In the genomic region with DNA sequence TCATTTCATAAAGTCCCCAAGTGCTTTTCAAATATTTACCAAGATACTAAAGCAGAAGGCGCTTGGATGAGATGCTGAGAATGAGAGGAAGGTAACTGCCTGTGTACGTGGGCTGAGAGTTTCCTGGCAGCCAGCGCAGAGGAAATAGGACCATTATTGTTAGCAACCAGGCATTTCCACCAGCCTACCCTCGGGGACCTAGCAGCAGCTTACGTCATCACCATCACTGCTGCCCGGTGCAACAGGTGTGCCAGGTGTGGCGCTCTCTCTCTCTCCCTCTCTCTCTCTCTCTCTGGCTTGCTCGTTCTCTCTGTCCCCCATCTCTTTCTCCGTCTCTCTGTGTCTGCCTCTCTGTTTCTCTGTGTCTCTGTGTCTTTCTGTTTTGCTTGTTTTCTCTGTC, we compare ENCODE assay signal across 11 mouse cellular contexts. TPM values are rescaled to one million over a fixed set of nuclear protein-coding genes. Genes with fewer than 3 reads are reported as not detected.
DNase-seq lines count a peak whose midpoint lies in the region; ATAC-seq lines count a peak whose summit lies in the region.
"Had no signal": no experiment of that assay in that cellular context is flagged by ENCODE, and none has a peak within 500 bp of the region (broad histone marks: within the 10 kb centered on the region; RNA-seq: fewer than 3 reads in every experiment).

No protein-coding gene starts in this region.

- 0 out of 2 replicates have a peak overlapping the region, but pooled peaks have one; percentile 7 for H3K4me3 ChIP-seq in kidney, embryonic 15.5 days (replicated peaks)
- no peak overlapping the region for H3K4me3 ChIP-seq in midbrain, embryonic 14.5 days (replicated peaks; ENCODE audit: low read depth, low read length)
- H3K4me3 ChIP-seq: myocyte had no signal

- H3K4me2 ChIP-seq in kidney, embryonic 15.5 days, result peak overlapping the region; percentile 41
- no peak overlapping the region for H3K4me2 ChIP-seq in midbrain, embryonic 14.5 days (ENCODE audit: low read length)

- H3K9ac ChIP-seq in kidney, embryonic 15.5 days, result no peak overlapping the region
- H3K9ac ChIP-seq in midbrain, embryonic 14.5 days (replicated peaks; ENCODE audit: low read length), result no peak overlapping the region

- H3K36me3 ChIP-seq in kidney, embryonic 15.5 days, result no peaks in the 10 kb centered on the region
- no peaks in the 10 kb centered on the region for H3K36me3 ChIP-seq in midbrain, embryonic 14.5 days (ENCODE audit: control insufficient read depth, insufficient read depth, low read length)
- H3K36me3 ChIP-seq: G1E had no signal

- no peak overlapping the region for H3K27ac ChIP-seq in kidney, embryonic 15.5 days
- H3K27ac ChIP-seq in midbrain, embryonic 14.5 days (replicated peaks; ENCODE audit: low read depth, low read length), result no peak overlapping the region

- DNase-seq in kidney, postnatal 10 days, result no peak
- DNase-seq in CD4-positive, CD25-positive, alpha-beta regulatory T cell, adult 2 months (ENCODE audit: low read depth, low spot score), result peak; percentile 72
- DNase-seq in forelimb bud, embryonic 11.5 days (ENCODE audit: low read depth, low spot score), result peak; percentile 13
- peak; percentile 44 for DNase-seq in midbrain, embryonic 14.5 days
- no peak for DNase-seq in testis, postnatal 14 days (ENCODE audit: low spot score)
- no peak for DNase-seq in adrenal gland, postnatal 25 days
- DNase-seq: heart, postnatal 14 days had no signal

- no peaks in the 10 kb centered on the region for H3K9me3 ChIP-seq in kidney, embryonic 15.5 days (replicated peaks)
- no peaks in the 10 kb centered on the region for H3K9me3 ChIP-seq in midbrain, embryonic 14.5 days (ENCODE audit: control insufficient read depth, low read length)
- H3K9me3 ChIP-seq: G1E had no signal

- peaks cover 37% of the 10 kb centered on the region for H3K27me3 ChIP-seq in kidney, embryonic 15.5 days
- H3K27me3 ChIP-seq in midbrain, embryonic 14.5 days (ENCODE audit: control insufficient read depth, insufficient read depth, low read length), result no peaks in the 10 kb centered on the region

- WGBS in kidney, embryonic 15.5 days, result 23% methylated on average over 9 of the region's 9 CpGs
- 31% methylated on average over 9 of the region's 9 CpGs for WGBS in midbrain, embryonic 14.5 days

- H3K4me1 ChIP-seq in kidney, embryonic 15.5 days, result peaks cover 22% of the 10 kb centered on the region
- 0 out of 2 replicates have a peak, but pooled peaks cover 11% of the 10 kb centered on the region for H3K4me1 ChIP-seq in midbrain, embryonic 14.5 days (ENCODE audit: control insufficient read depth, insufficient read depth, low read length)

- ATAC-seq in kidney, embryonic 15.5 days (replicated peaks; ENCODE audit: low FRiP score), result no peak
- ATAC-seq in midbrain, embryonic 14.5 days (ENCODE audit: low FRiP score, low TSS enrichment), result no peak
- no peak for ATAC-seq in cerebellum, adult (ENCODE audit: insufficient number of reproducible peaks, low FRiP score, low TSS enrichment)

RNA-seq across cellular contexts. Expression of gene Fam222a, which starts 55.1 kb away (rescaled TPM):
- 4.4 and 4.7 TPM in 2 replicates for polyA plus RNA-seq in kidney, embryonic 15.5 days (2015; fragmentation: Nextera tagmentation; extraction: Ambion mirVana)
- polyA plus RNA-seq in midbrain, embryonic 14.5 days (2014; fragmentation: Nextera tagmentation; extraction: Ambion mirVana), result 5.7 and 7.0 TPM in 2 replicates
- total RNA-seq in adrenal gland, postnatal 25 days (2021), result 26.9 and 39.8 TPM in 2 replicates

Comparison
In these comparisons a context has a peak if more than half of its experiments do, and no peak if none do; other contexts are left out.
1. DNase-seq: peak in CD4-positive, CD25-positive, alpha-beta regulatory T cell, adult 2 months (single experiment), forelimb bud, embryonic 11.5 days (single experiment) and midbrain, embryonic 14.5 days (single experiment); none in kidney, postnatal 10 days (single experiment), testis, postnatal 14 days (single experiment) and adrenal gland, postnatal 25 days (single experiment).